ENCODE assay signal across 8 mouse cellular contexts in the genomic region with DNA sequence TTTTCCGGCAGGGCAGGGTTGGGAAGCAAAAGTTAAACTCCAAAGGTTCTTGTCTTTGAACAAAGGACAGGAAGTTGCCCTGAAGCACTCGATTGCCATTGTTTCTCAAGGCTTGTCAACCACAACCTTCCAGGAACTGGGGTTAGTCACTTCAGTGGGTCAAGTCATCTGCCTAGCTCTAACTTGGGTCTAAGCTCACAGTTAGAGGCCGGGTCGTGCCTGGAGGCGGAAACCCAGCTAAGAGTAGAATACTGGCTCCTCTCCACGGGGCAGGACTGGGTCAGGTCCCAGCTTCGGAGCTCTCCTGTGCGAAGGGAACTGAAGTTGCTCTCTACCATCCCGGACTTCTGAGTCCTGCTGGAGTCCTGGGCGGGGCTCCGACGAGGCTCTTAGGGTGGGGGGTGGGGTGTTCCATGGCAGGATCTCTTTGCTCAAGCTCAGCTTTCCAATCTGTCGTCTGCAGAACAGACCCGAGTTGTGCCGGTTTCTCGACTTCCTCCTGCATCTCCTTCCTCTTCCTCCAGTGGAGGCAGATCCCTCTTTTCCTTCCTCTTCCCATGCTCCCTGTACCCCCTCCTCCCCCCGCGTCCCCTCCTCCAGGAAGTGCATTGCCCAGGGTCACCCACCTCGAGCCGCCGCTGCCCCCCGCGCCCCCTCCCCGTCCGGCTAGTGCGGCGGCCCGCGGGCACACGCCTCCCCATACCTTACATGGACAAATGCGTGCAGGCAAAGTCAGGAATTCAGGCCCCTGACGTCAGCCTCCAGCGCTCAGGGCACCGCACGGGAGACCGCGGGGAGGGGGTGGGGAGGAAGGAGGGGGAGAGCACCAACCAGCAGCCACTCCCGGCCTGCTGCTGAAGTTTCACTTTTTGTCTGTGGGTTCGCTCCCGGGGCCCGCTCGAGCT. TPM values are rescaled to one million over a fixed set of nuclear protein-coding genes. Genes with fewer than 3 reads are reported as not detected.
DNase-seq lines count a peak whose midpoint lies in the region; ATAC-seq and TF ChIP-seq lines count a peak whose summit lies in the region.

Lpp (plus strand) TSS at position 857 of the 905 bp plus-strand sequence.

- H3K27me3 ChIP-seq in cerebellum, adult 2 months (ENCODE audit: control insufficient read depth, insufficient read depth, low read length), result no peaks in the 10 kb centered on the region; the same call in 1 of the 2 replicates
- H3K27me3 ChIP-seq in hindbrain, embryonic 13.5 days, result no peaks in the 10 kb centered on the region

- H3K9me3 ChIP-seq in hindbrain, embryonic 13.5 days, result no peaks in the 10 kb centered on the region

- H3K4me2 ChIP-seq in hindbrain, embryonic 13.5 days, result peak within 1 kb of the TSS; percentile 82

- peak; percentile 90 for ATAC-seq in hindbrain, embryonic 13.5 days (ENCODE audit: low FRiP score)

- DNase-seq in ES-CJ7 (ENCODE audit: low read depth, low spot score), result peak; percentile 91
- peak; percentile 78 to 80 for DNase-seq in cerebellum, adult 2 months
- DNase-seq in gastrocnemius, adult 18-20 months (ENCODE audit: low spot score), result peak; percentile 63
- DNase-seq in layer of hippocampus, postnatal 36 days, result peak; percentile 39 to 40
- DNase-seq in lung, postnatal 25 days (ENCODE audit: low spot score), result peak; percentile 79
- peak; percentile 53 for DNase-seq in ovary, postnatal 14 days (ENCODE audit: low spot score)
- peak; percentile 68 for DNase-seq in thymus, postnatal 25 days

- no peaks in the 10 kb centered on the region for H3K36me3 ChIP-seq in hindbrain, embryonic 13.5 days

- peaks cover 22% of the 10 kb centered on the region for H3K4me1 ChIP-seq in cerebellum, adult 2 months (ENCODE audit: control insufficient read depth, insufficient read depth, low read length)
- peaks cover 24% of the 10 kb centered on the region for H3K4me1 ChIP-seq in hindbrain, embryonic 13.5 days (replicated peaks)

- 4% methylated on average over 42 of the region's 42 CpGs for WGBS in cerebellum, adult 2 months
- WGBS in hindbrain, embryonic 13.5 days, result 3% methylated on average over 36 of the region's 42 CpGs

- peak within 1 kb of the TSS; percentile 87 for H3K9ac ChIP-seq in hindbrain, embryonic 13.5 days

- no peak for TF ChIP-seq CTCF in cerebellum, adult 2 months (IDR thresholded peaks at IDR 0.05; ENCODE audit: borderline replicate concordance, insufficient read depth, low read depth, low read length)

- peak within 1 kb of the TSS; percentile 90 for H3K4me3 ChIP-seq in cerebellum, adult 2 months (replicated peaks; ENCODE audit: insufficient read depth, low read depth, low read length)
- H3K4me3 ChIP-seq in hindbrain, embryonic 13.5 days, result peak within 1 kb of the TSS; percentile 86

- peak; percentile 16; the same call in 1 of the 2 replicates for TF ChIP-seq POLR2A in cerebellum, adult 2 months (IDR thresholded peaks at IDR 0.05; ENCODE audit: borderline replicate concordance, insufficient read depth, low read length)

- peak within 1 kb of the TSS; percentile 86 for H3K27ac ChIP-seq in cerebellum, adult 2 months (ENCODE audit: insufficient read depth, low read length)
- H3K27ac ChIP-seq in hindbrain, embryonic 13.5 days, result peak within 1 kb of the TSS; percentile 83

RNA-seq across cellular contexts. Expression of gene Lpp, which starts in this region (rescaled TPM):
- 8.1 and 9.3 TPM in 2 replicates for polyA plus RNA-seq in cerebellum, adult 2 months (2012; rRNA removed)
- 10 to 100 TPM; 13.4 to 17.4 TPM for total RNA-seq in gastrocnemius, adult 18-20 months (2021)
- 11.9 TPM in 2 replicates for polyA plus RNA-seq in hindbrain, embryonic 13.5 days (2015; fragmentation: Nextera tagmentation; extraction: Ambion mirVana)
- 10 to 100 TPM in 1 of 2 experiments, 1 to 10 TPM in 1; 7.2 to 11.8 TPM for total RNA-seq in layer of hippocampus, postnatal 36 days (2021)

Comparison
In these comparisons a context has a peak if more than half of its experiments do, and no peak if none do; other contexts are left out.
1. Peak in every context shown above with its lines: DNase-seq, ATAC-seq, H3K4me3 ChIP-seq and H3K27ac ChIP-seq.
2. DNase-seq: peak in every context shown above with its lines; median percentile 91 in ES-CJ7; 79 in cerebellum, adult 2 months; 79 in lung, postnatal 25 days; 68 in thymus, postnatal 25 days; 63 in gastrocnemius, adult 18-20 months; 53 in ovary, postnatal 14 days; 40 in layer of hippocampus, postnatal 36 days.